Mouse (Mus musculus) midbrain, embryonic 12.5 days (tissue): ENCODE data around the gene Pfkfb4. TPM values are rescaled to one million over a fixed set of nuclear protein-coding genes. Genes with fewer than 3 reads are reported as not detected.

ENCODE experiments used
- ATAC-seq: fragments of 200-750 bp; cut with Nextera tagmentation; 2 replicates; pipeline ENCODE4 v1.8.0; 2017; ENCODE audit warnings: low read depth, moderate TSS enrichment, moderate library complexity; ENCODE audit not compliant: low FRiP score
- H3K27ac ChIP-seq: fragments of 300-500 bp; sonication (generic); replicated peaks from 2 replicates; pipeline ENCODE4 v1.5.1; 2016; ENCODE audit warnings: mild to moderate bottlenecking
- H3K27me3 ChIP-seq: fragments of 300-500 bp; sonication (generic); 2 replicates; pipeline ENCODE4 v1.6.1; 2016; ENCODE audit warnings: mild to moderate bottlenecking
- H3K36me3 ChIP-seq: fragments of 300-500 bp; sonication (generic); 2 replicates; pipeline ENCODE4 v1.6.1; 2016
- H3K4me1 ChIP-seq: fragments of 300-500 bp; sonication (generic); 2 replicates; pipeline ENCODE4 v1.6.1; 2016
- H3K4me2 ChIP-seq: fragments of 300-500 bp; sonication (generic); replicated peaks from 2 replicates; pipeline ENCODE4 v1.6.1; 2016; ENCODE audit warnings: mild to moderate bottlenecking, moderate library complexity
- H3K4me3 ChIP-seq: fragments of 300-500 bp; sonication (generic); 2 replicates; pipeline ENCODE4 v1.5.1; 2016; ENCODE audit warnings: mild to moderate bottlenecking
- H3K9ac ChIP-seq: fragments of 300-500 bp; sonication (generic); replicated peaks from 2 replicates; pipeline ENCODE4 v1.6.1; 2016; ENCODE audit warnings: mild to moderate bottlenecking, moderate library complexity
- H3K9me3 ChIP-seq: fragments of 300-500 bp; sonication (generic); 2 replicates; pipeline ENCODE4 v1.6.1; 2016; ENCODE audit warnings: mild to moderate bottlenecking
- WGBS: fragments of 180-500 bp; shearing (Covaris S2); methylation state at CpG from one replicate; pipeline ENCODE4 v1.1.7; 2016; 5-methylcytosine and 5-hydroxymethylcytosine counted together
- microRNA counts: library from miRNA; unstranded; fragments of <30 nt; microRNA quantifications from one replicate; lab custom pipeline; 2017
- microRNA-seq: library from miRNA; unstranded; fragments of <30 nt; microRNA quantifications from one replicate; pipeline ENCODE4, GENCODE M21; 2017
- polyA plus RNA-seq: library from polyadenylated mRNA; unstranded; fragments of >200 nt; fragmentation: Nextera tagmentation; extraction: Ambion mirVana; gene quantifications from 2 replicates; pipeline ENCODE4 v1.2.1, GENCODE M21; 2016

Pfkfb4 gene
- polyA plus RNA-seq, 1 experiment from 2014 or later, result 18.5 TPM

DNA sequence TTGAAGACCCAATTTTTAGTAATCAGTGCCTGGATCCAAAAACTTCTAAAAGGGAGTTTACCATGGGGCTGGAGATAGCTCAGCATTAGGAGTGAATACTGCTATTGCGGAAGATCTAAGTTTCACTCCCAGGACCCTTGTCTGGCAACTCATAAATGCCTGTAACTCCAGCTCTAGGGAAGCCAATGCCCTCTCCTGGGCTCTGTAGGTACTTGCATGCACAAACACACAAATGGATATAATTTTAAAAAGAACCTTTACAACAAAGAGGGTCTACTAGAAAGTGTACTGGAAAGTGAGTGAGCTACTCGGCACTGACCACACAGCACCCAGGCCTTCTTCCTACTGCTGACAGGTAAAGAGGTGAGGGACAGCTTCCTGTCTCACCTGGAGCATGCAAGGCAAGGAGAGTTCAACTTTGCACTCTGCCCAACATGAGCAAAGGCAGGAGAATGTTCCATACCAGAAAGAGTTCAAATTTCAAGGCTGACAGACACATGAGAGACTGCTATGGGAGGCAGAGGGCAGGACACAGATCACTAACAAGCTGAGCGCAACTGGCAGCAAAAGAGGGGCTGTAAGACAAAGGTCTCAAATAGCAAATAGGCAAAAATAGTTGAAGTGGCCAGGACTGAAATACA lies 76.6 kb downstream of the Pfkfb4 start:
- H3K4me1 ChIP-seq, result peaks cover 13% of the 10 kb centered on the region
- H3K27me3 ChIP-seq, result no peaks in the 10 kb centered on the region
- H3K36me3 ChIP-seq, result peaks cover 86% of the 10 kb centered on the region
- WGBS, result 95% methylated on average over 3 of the region's 3 CpGs
- no peak for ATAC-seq
- H3K4me2 ChIP-seq, result no peak overlapping the region
- H3K9me3 ChIP-seq, result no peaks in the 10 kb centered on the region
- H3K4me3 ChIP-seq, result no peak overlapping the region
- H3K9ac ChIP-seq, result no peak overlapping the region
- H3K27ac ChIP-seq, result no peak overlapping the region

DNA sequence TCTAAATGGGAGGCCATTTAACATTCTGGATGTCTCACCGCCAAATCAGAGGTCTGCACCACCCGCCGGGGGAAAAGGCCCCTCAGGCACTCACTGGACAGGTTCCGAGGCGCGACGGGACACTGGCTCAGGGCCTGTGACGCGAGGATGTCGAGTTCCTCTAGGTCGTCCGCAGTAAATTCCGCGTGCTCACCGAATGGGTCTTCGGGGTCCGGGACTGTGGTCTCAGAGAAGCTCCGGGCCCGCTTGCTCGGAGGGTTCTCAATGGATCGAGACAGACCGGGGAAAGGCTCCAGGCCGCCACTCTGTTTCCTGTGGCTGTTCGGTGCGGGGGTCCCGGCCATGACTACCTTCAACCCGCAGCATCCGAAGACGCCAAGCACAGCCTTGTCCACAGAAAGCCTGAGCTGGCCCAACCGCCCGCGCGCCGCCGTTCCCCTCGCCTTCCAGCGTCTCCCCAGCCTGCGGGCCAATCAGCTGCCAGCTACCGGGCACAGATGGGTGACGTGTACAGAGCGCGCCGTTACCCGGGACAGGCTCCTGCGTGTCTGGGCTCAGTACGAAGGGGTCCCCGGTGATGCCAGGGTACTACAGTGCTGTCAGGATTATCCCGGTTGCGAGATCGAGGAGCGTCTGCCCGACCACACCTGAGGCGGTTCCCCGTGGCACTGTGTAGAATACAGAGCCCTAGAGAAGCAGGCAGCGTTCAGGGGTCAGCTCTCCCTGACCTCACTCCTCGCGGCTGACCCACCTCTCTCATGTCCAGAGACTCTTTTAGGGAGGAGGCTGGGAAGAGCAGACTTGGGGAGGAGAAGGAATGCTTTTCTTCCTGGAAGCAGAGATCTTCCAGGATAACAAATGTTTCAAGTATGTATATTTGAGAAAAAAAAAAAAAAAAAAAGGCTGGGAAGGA lies 82.3 kb downstream of the Pfkfb4 start, which contains the start of gene Atrip:
TSS of gene Atrip (minus strand) at position 464 of the 913 bp plus-strand sequence.
- Histone ChIP-seq H3K27ac (peak within 1 kb of the TSS; percentile 73), H3K27me3 (no peaks in the 10 kb centered on the region), H3K4me3 (peak within 1 kb of the TSS; percentile 84), H3K36me3 (peaks cover 37% of the 10 kb centered on the region), H3K4me2 (peak within 1 kb of the TSS; percentile 90), H3K9ac (peak within 1 kb of the TSS; percentile 85), H3K4me1 (peaks cover 22% of the 10 kb centered on the region), H3K9me3 (no peaks in the 10 kb centered on the region)
- ATAC-seq, result peak; percentile 99
- under 1% methylated on average over 57 of the region's 57 CpGs for WGBS

DNA sequence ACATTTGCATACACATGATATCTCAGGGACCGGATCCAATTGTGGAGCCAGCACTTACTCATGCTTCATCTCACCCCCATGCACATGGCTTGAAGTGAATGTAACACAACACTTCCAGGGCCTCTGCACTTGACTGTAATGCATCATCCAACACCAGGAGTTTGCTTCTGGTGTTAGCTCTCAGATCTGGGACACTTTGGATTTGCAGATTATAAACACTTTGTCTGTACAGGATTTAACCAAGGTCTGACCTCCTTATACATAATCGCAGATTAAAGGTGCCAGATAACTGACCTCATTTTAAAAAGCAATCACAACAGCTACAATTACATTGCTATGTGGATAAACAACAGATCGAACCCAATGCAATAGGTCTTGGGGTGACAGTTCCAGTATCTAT lies 88.9 kb downstream of the Pfkfb4 start:
- no peak for ATAC-seq
- Histone ChIP-seq H3K27me3 (no peaks in the 10 kb centered on the region), H3K4me1 (peaks cover 22% of the 10 kb centered on the region), H3K9ac (no peak overlapping the region), H3K36me3 (peaks cover 26% of the 10 kb centered on the region), H3K4me3 (no peak overlapping the region; the same call in 1 of the 2 replicates), H3K9me3 (no peaks in the 10 kb centered on the region), H3K27ac (no peak overlapping the region), H3K4me2 (peak overlapping the region; percentile 92; the same call in 1 of the 2 replicates)
- WGBS, result 95% methylated on average over 3 of the region's 3 CpGs

DNA sequence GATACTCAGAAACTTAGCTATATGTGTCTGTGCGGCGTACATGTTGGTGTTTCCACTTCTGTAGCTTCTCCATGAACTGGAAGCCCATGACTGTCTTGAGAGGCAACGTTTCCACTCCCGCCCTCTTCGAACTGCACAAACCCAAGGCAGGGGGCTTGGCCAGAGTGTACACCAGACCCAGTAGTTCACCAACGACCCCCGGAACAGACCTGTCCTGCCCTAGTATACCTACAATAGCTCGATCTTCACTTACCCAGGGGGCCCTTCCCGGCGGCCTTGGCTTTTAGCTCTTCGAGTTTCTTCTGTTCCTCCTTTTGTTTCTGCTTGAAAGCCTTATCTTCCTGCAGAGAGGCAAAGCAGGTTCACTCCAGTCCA lies 90.2 kb downstream of the Pfkfb4 start:
- peak overlapping the region; percentile 88 for H3K9ac ChIP-seq
- peak; percentile 13; the same call in 1 of the 2 replicates for ATAC-seq
- peaks cover 26% of the 10 kb centered on the region for H3K36me3 ChIP-seq
- H3K4me1 ChIP-seq, result peaks cover 22% of the 10 kb centered on the region
- WGBS, result 5% methylated on average over 11 of the region's 11 CpGs
- H3K4me2 ChIP-seq, result peak overlapping the region; percentile 92
- H3K4me3 ChIP-seq, result peak overlapping the region; percentile 70
- H3K27ac ChIP-seq, result peak overlapping the region; percentile 63
- no peaks in the 10 kb centered on the region for H3K27me3 ChIP-seq
- no peaks in the 10 kb centered on the region for H3K9me3 ChIP-seq

MicroRNAs within 50 kb of the gene (microRNA counts, 519-probe panel; counts per million panel counts)
- microRNA mmu-miR-711 (lab: Ali Mortazavi, UCI), result not detected

Small RNA genes lying within 50 kb of the gene (microRNA-seq; reads per million reads assigned to microRNA genes)
- gene Mir711, result not detected

Other genes with a start within 250 kb of the Pfkfb4 start
- gene Ip6k2, start 208.0 kb upstream of the Pfkfb4 start, polyA plus RNA-seq, result 137 and 141 TPM in 2 replicates
- 17.0 and 20.1 TPM in 2 replicates for gene Nckipsd, start 183.4 kb upstream of the Pfkfb4 start, polyA plus RNA-seq
- gene Celsr3, start 165.5 kb upstream of the Pfkfb4 start, polyA plus RNA-seq, result 13.8 and 14.4 TPM in 2 replicates
- gene Slc26a6, start 138.5 kb upstream of the Pfkfb4 start, polyA plus RNA-seq, result 10.2 and 10.5 TPM in 2 replicates
- not detected in 2 replicates for gene Tmem89, start 77.2 kb upstream of the Pfkfb4 start, polyA plus RNA-seq
- gene Uqcrc1, start 55.1 kb upstream of the Pfkfb4 start, polyA plus RNA-seq, result 357 and 375 TPM in 2 replicates
- gene Col7a1, start 38.2 kb upstream of the Pfkfb4 start, polyA plus RNA-seq, result 1.1 and 3.6 TPM in 2 replicates
- gene Ucn2, start 5.8 kb upstream of the Pfkfb4 start, polyA plus RNA-seq, result not detected in 2 replicates
- 38.3 and 42.4 TPM in 2 replicates for gene Shisa5, start 46.8 kb downstream of the Pfkfb4 start, polyA plus RNA-seq
- 11.5 TPM in 2 replicates for gene Trex1, start 68.0 kb downstream of the Pfkfb4 start, polyA plus RNA-seq
- gene Atrip, start 82.3 kb downstream of the Pfkfb4 start, polyA plus RNA-seq, result 31.3 and 32.0 TPM in 2 replicates
- gene Ccdc51, start 90.7 kb downstream of the Pfkfb4 start, polyA plus RNA-seq, result 12.9 and 15.7 TPM in 2 replicates
- gene Tma7, start 90.8 kb downstream of the Pfkfb4 start, polyA plus RNA-seq, result 729 and 743 TPM in 2 replicates
- 43.7 and 49.7 TPM in 2 replicates for gene Plxnb1, start 103.6 kb downstream of the Pfkfb4 start, polyA plus RNA-seq
- gene Fbxw21, start 170.3 kb downstream of the Pfkfb4 start, polyA plus RNA-seq, result not detected in 2 replicates
- not detected in 2 replicates for gene Fbxw13, start 204.2 kb downstream of the Pfkfb4 start, polyA plus RNA-seq
- not detected in 2 replicates for gene Fbxw20, start 243.0 kb downstream of the Pfkfb4 start, polyA plus RNA-seq